Comparison of ENCODE assay signal across 10 mouse cellular contexts in the genomic region with DNA sequence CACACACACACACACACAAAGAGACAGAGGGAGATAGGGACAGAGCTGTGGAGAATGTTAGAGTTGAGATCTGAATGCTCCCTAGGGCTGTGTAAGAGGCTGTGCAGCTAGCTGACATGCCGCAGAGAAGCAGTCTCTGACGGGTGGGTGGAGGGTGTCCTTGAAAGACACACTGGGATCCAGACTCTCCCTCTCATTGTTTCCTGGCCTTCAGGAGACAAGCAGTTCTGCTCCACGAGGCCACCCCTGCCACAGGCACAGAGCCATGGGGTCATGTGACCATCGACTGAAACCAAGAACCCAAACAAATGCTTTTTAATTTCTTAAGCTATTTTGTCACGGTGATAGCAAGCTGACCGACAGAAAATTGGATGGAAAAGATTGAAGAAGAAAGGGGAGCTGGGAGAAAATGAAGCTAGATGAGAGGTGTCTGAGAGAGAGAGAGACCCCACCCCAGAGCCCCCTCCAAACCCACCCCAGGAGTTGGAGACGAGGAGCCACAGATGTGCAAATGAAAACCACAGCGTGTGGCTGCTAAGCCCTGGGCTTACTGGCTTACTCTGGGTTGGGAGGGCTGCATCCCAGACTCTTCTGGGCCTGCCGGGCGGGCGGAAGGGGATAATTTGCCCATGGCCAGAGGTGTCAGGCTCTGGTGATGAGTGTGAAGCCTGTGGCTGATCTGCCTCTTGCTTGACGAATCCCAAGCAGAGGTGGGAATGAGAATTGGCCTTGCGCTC.
DNase-seq lines count a peak whose midpoint lies in the region; ATAC-seq and TF ChIP-seq lines count a peak whose summit lies in the region.
"Had no signal": no experiment of that assay in that cellular context is flagged by ENCODE, and none has a peak within 500 bp of the region (broad histone marks: within the 10 kb centered on the region; RNA-seq: fewer than 3 reads in every experiment).

No protein-coding gene starts in this region.

- WGBS in hindbrain, postnatal 0 days, result 17% methylated on average over 13 of the region's 13 CpGs

- DNase-seq in lung, postnatal 36 days, result peak; percentile 18
- no peak for DNase-seq in lung, postnatal 14 days
- DNase-seq in adrenal gland, postnatal 36 days, result peak; percentile 77 to 86
- DNase-seq in hindbrain, postnatal 0 days (ENCODE audit: low spot score), result no peak
- DNase-seq in testis, postnatal 14 days (ENCODE audit: low spot score), result peak; percentile 74
- no peak for DNase-seq in urinary bladder, postnatal 10 days (ENCODE audit: low spot score)
- DNase-seq in right cerebral cortex, postnatal 14 days, result no peak
- DNase-seq in right cerebral cortex, postnatal 36 days (ENCODE audit: low spot score in 2 of 2), result no peak
- DNase-seq: gastrocnemius, adult 2 months had no signal

- no peak overlapping the region for H3K4me3 ChIP-seq in hindbrain, postnatal 0 days (ENCODE audit: low read length)
- H3K4me3 ChIP-seq: gastrocnemius, adult 2 months had no signal

- peak; percentile 48 for ATAC-seq in hindbrain, postnatal 0 days

- H3K27me3 ChIP-seq in hindbrain, postnatal 0 days (ENCODE audit: insufficient read depth, low read length), result no peaks in the 10 kb centered on the region; the same call in 1 of the 2 replicates

- no peaks in the 10 kb centered on the region for H3K36me3 ChIP-seq in hindbrain, postnatal 0 days (ENCODE audit: insufficient read depth, low read length)

- H3K9me3 ChIP-seq in hindbrain, postnatal 0 days (ENCODE audit: low read length), result no peaks in the 10 kb centered on the region

- H3K4me1 ChIP-seq in hindbrain, postnatal 0 days (ENCODE audit: insufficient read depth, low read length), result 0 out of 2 replicates have a peak, but pooled peaks cover 10% of the 10 kb centered on the region

- H3K27ac ChIP-seq in hindbrain, postnatal 0 days, result no peak overlapping the region
- H3K27ac ChIP-seq: gastrocnemius, adult 2 months had no signal

- H3K4me2 ChIP-seq in hindbrain, postnatal 0 days (ENCODE audit: low read depth, low read length), result no peak overlapping the region
- H3K4me2 ChIP-seq: liver, embryonic 11.5 days had no signal

- no peak for TF ChIP-seq CTCF in hindbrain, postnatal 0 days (IDR thresholded peaks at IDR 0.05; ENCODE audit: low read depth)

- H3K9ac ChIP-seq in hindbrain, postnatal 0 days (replicated peaks; ENCODE audit: low read length), result no peak overlapping the region

Comparison
In these comparisons a context has a peak if more than half of its experiments do, and no peak if none do; other contexts are left out.
1. DNase-seq: peak in lung, postnatal 36 days (single experiment), adrenal gland, postnatal 36 days (2 of 2) and testis, postnatal 14 days (single experiment); none in lung, postnatal 14 days (single experiment), hindbrain, postnatal 0 days (single experiment), urinary bladder, postnatal 10 days (single experiment), right cerebral cortex, postnatal 14 days (single experiment) and right cerebral cortex, postnatal 36 days (0 of 2).